Mouse (Mus musculus) spleen, adult 2 months (tissue): ENCODE measurements around the gene Adnp.

Experiments
- CTCF ChIP-seq: fragments of 200-500 bp; IDR thresholded peaks from 2 replicates; pipeline ENCODE4 v1.5.1; 2011; ENCODE audit warnings: mild to moderate bottlenecking, inconsistent platforms; ENCODE audit not compliant: insufficient read depth, insufficient read length, insufficient replicate concordance; ENCODE audit errors: extremely low read depth
- POLR2A ChIP-seq: fragments of 200-500 bp; IDR thresholded peaks from 2 replicates; pipeline ENCODE4 v1.6.1; 2011; ENCODE audit warnings: low read depth, low read length, inconsistent platforms

- no peak for TF ChIP-seq POLR2A
- TF ChIP-seq CTCF: no peak
These were observed 31.4 kb upstream of the Adnp start for GRCm38 (mm10) chr2:168238335-168238734.
